Mouse (Mus musculus) lung, embryonic 16.5 days (tissue): ENCODE data around the gene Pla2g2e. TPM values are rescaled to one million over a fixed set of nuclear protein-coding genes. Genes with fewer than 3 reads are reported as not detected.
"Not testable (repeated sequence)": the region's sequence is repeated elsewhere in the genome, so short reads cannot be mapped to it uniquely, and the experiment has no call there.

Source experiments
- ATAC-seq: fragments of 200-750 bp; cut with Nextera tagmentation; 2 replicates; pipeline ENCODE4 v1.8.0; 2017; ENCODE audit warnings: low read depth, mild to moderate bottlenecking, moderate library complexity
- H3K27ac ChIP-seq: fragments of 300-500 bp; sonication (generic); 2 replicates; pipeline ENCODE4 v1.5.1; 2014; ENCODE audit warnings: mild to moderate bottlenecking, control low read depth, low read length
- H3K27me3 ChIP-seq: fragments of 300-500 bp; sonication (generic); 2 replicates; pipeline ENCODE4 v1.6.1; 2014; ENCODE audit warnings: low read depth, low read length, mixed read lengths; ENCODE audit not compliant: control insufficient read depth, insufficient read depth
- H3K36me3 ChIP-seq: fragments of 300-500 bp; sonication (generic); 2 replicates; pipeline ENCODE4 v1.6.1; 2014; ENCODE audit warnings: low read length; ENCODE audit not compliant: control insufficient read depth, insufficient read depth
- H3K4me1 ChIP-seq: fragments of 300-500 bp; sonication (generic); replicated peaks from 2 replicates; pipeline ENCODE4 v1.6.1; 2014; ENCODE audit warnings: low read length, mixed read lengths; ENCODE audit not compliant: control insufficient read depth, insufficient read depth
- H3K4me2 ChIP-seq: fragments of 300-500 bp; sonication (generic); 2 replicates; pipeline ENCODE4 v1.6.1; 2014; ENCODE audit warnings: low read depth, low read length, control low read depth
- H3K4me3 ChIP-seq: fragments of 300-500 bp; sonication (generic); 2 replicates; pipeline ENCODE4 v1.5.1; 2014; ENCODE audit warnings: mild to moderate bottlenecking, low read length, control low read depth
- H3K9ac ChIP-seq: fragments of 300-500 bp; sonication (generic); 2 replicates; pipeline ENCODE4 v1.6.1; 2014; ENCODE audit warnings: low read length, control low read depth
- H3K9me3 ChIP-seq: fragments of 300-500 bp; sonication (generic); 2 replicates; pipeline ENCODE4 v1.6.1; 2016; ENCODE audit warnings: low read length; ENCODE audit not compliant: control insufficient read depth
- WGBS: fragments of 180-500 bp; shearing (Covaris S2); extraction: QIAGEN DNeasy Blood & Tissue Kit; methylation state at CpG from one replicate; pipeline ENCODE4 v1.1.7; 2014; 5-methylcytosine and 5-hydroxymethylcytosine counted together
- polyA plus RNA-seq: library from polyadenylated mRNA; unstranded; fragments of >200 nt; fragmentation: Nextera tagmentation; extraction: Ambion mirVana; gene quantifications from 2 replicates; pipeline ENCODE4 v1.2.1, GENCODE M21; 2015

Gene Pla2g2e
- polyA plus RNA-seq, 1 experiment from 2014 or later = not detected

GRCm38 (mm10) chr4:138859245-138859644 is 18.5 kb upstream of the Pla2g2e start:
- no peaks in the 10 kb centered on the region for H3K36me3 ChIP-seq
- no peaks in the 10 kb centered on the region for H3K27me3 ChIP-seq
- H3K4me1 ChIP-seq = peaks cover 3% of the 10 kb centered on the region; the same call in 1 of the 2 replicates
- H3K27ac ChIP-seq = no peak overlapping the region
- ATAC-seq = no peak
- H3K4me3 ChIP-seq = no peak overlapping the region; the same call in 1 of the 2 replicates
- no peaks in the 10 kb centered on the region for H3K9me3 ChIP-seq
- H3K9ac ChIP-seq = no peak overlapping the region
- 17% methylated on average over 9 of the region's 9 CpGs for WGBS
- peak overlapping the region; percentile 48 for H3K4me2 ChIP-seq

- WGBS = 4% methylated on average over 13 of the region's 13 CpGs
- Histone ChIP-seq H3K9ac (no peak overlapping the region), H3K4me3 (peak overlapping the region; percentile 10; the same call in 1 of the 2 replicates), H3K27me3 (no peaks in the 10 kb centered on the region), H3K36me3 (no peaks in the 10 kb centered on the region), H3K27ac (no peak overlapping the region), H3K4me1 (peaks cover 3% of the 10 kb centered on the region; the same call in 1 of the 2 replicates), H3K9me3 (no peaks in the 10 kb centered on the region), H3K4me2 (peak overlapping the region; percentile 48)
- ATAC-seq = peak; percentile 66
These were observed 18.0 kb upstream of the Pla2g2e start for GRCm38 (mm10) chr4:138859728-138860127.

- Histone ChIP-seq H3K4me1 (peaks cover 3% of the 10 kb centered on the region; the same call in 1 of the 2 replicates), H3K27me3 (peaks cover 2% of the 10 kb centered on the region; the same call in 1 of the 2 replicates), H3K4me3 (no peak within 1 kb of the TSS), H3K36me3 (no peaks in the 10 kb centered on the region), H3K9ac (no peak within 1 kb of the TSS), H3K27ac (no peak within 1 kb of the TSS), H3K4me2 (no peak within 1 kb of the TSS), H3K9me3 (no peaks in the 10 kb centered on the region)
- no peak for ATAC-seq
- 58% methylated on average over 10 of the region's 10 CpGs for WGBS
These were observed 14.3 kb upstream of the Pla2g2e start, which contains the start of gene Pla2g5 for GRCm38 (mm10) chr4:138863344-138863998. Gene Pla2g5, minus strand, starts transcription at chr4:138863482.

GRCm38 (mm10) chr4:138865092-138865491 is 12.7 kb upstream of the Pla2g2e start:
- 36% methylated on average over 5 of the region's 5 CpGs for WGBS
- no peak overlapping the region for H3K4me3 ChIP-seq
- H3K27me3 ChIP-seq = peaks cover 2% of the 10 kb centered on the region; the same call in 1 of the 2 replicates
- no peak overlapping the region for H3K4me2 ChIP-seq
- no peaks in the 10 kb centered on the region for H3K36me3 ChIP-seq
- H3K4me1 ChIP-seq = no peaks in the 10 kb centered on the region
- no peak overlapping the region for H3K27ac ChIP-seq
- ATAC-seq = no peak
- H3K9ac ChIP-seq = no peak overlapping the region
- H3K9me3 ChIP-seq = no peaks in the 10 kb centered on the region

GRCm38 (mm10) chr4:138865991-138866390 is 11.8 kb upstream of the Pla2g2e start:
- H3K36me3 ChIP-seq = no peaks in the 10 kb centered on the region
- H3K9me3 ChIP-seq = no peaks in the 10 kb centered on the region
- H3K27ac ChIP-seq = no peak overlapping the region
- WGBS = 66% methylated on average over 6 of the region's 6 CpGs
- no peak overlapping the region for H3K9ac ChIP-seq
- H3K27me3 ChIP-seq = peaks cover 2% of the 10 kb centered on the region; the same call in 1 of the 2 replicates
- no peak overlapping the region for H3K4me3 ChIP-seq
- H3K4me1 ChIP-seq = no peaks in the 10 kb centered on the region
- no peak for ATAC-seq
- no peak overlapping the region for H3K4me2 ChIP-seq

GRCm38 (mm10) chr4:138866413-138866812 is 11.3 kb upstream of the Pla2g2e start:
- Histone ChIP-seq H3K27me3 (peaks cover 2% of the 10 kb centered on the region; the same call in 1 of the 2 replicates), H3K36me3 (no peaks in the 10 kb centered on the region), H3K4me1 (no peaks in the 10 kb centered on the region), H3K4me2 (no peak overlapping the region), H3K27ac (no peak overlapping the region), H3K4me3 (no peak overlapping the region), H3K9me3 (0 out of 2 replicates have a peak, but pooled peaks cover 2% of the 10 kb centered on the region), H3K9ac (no peak overlapping the region)
- 12% methylated on average over 7 of the region's 7 CpGs for WGBS
- ATAC-seq = 0 out of 2 replicates have a peak, but pooled peaks have one; percentile 20

GRCm38 (mm10) chr4:138868666-138869065 is 9.1 kb upstream of the Pla2g2e start:
- Histone ChIP-seq H3K9me3 (0 out of 2 replicates have a peak, but pooled peaks cover 2% of the 10 kb centered on the region), H3K4me3 (no peak overlapping the region), H3K4me1 (no peaks in the 10 kb centered on the region), H3K36me3 (no peaks in the 10 kb centered on the region), H3K9ac (no peak overlapping the region), H3K4me2 (no peak overlapping the region), H3K27me3 (peaks cover 2% of the 10 kb centered on the region; the same call in 1 of the 2 replicates), H3K27ac (no peak overlapping the region)
- 52% methylated on average over 8 of the region's 8 CpGs for WGBS
- no peak for ATAC-seq

GRCm38 (mm10) chr4:138873864-138874263 is 3.9 kb upstream of the Pla2g2e start, which contains the start of gene Gm13030:
Gene Gm13030, minus strand, starts transcription at chr4:138873964.
- Histone ChIP-seq H3K9ac (no peak within 1 kb of the TSS), H3K27me3 (no peaks in the 10 kb centered on the region), H3K4me1 (no peaks in the 10 kb centered on the region; the same call in 1 of the 2 replicates), H3K4me3 (no peak within 1 kb of the TSS), H3K9me3 (0 out of 2 replicates have a peak, but pooled peaks cover 2% of the 10 kb centered on the region), H3K36me3 (no peaks in the 10 kb centered on the region), H3K27ac (no peak within 1 kb of the TSS), H3K4me2 (no peak within 1 kb of the TSS)
- WGBS = 66% methylated on average over 6 of the region's 6 CpGs
- no peak for ATAC-seq

- H3K9ac ChIP-seq, H3K9me3 ChIP-seq, H3K4me2 ChIP-seq, H3K4me3 ChIP-seq, ATAC-seq, H3K27me3 ChIP-seq, H3K4me1 ChIP-seq, H3K27ac ChIP-seq, H3K36me3 ChIP-seq: not testable (repeated sequence)
- 72% methylated on average over 2 of the region's 2 CpGs for WGBS
These were observed 2.5 kb upstream of the Pla2g2e start for GRCm38 (mm10) chr4:138875275-138875674.
